Mouse (Mus musculus) forebrain, embryonic 16.5 days (tissue): ENCODE measurements at regions not wholly inside any gene's neighbourhood (a gene's known extent, or its start where the extent isn't known, plus 50 kb on each side); places are given as distances from the start of the nearest gene placed in this dataset.
"Not testable (repeated sequence)": the region's sequence is repeated elsewhere in the genome, so short reads cannot be mapped to it uniquely, and the experiment has no call there.

Experiments used
- ATAC-seq: fragments of 200-750 bp; cut with Nextera tagmentation; 2 replicates; pipeline ENCODE4 v1.8.0; 2017; ENCODE audit warnings: mild to moderate bottlenecking, moderate library complexity
- H3K27ac ChIP-seq: fragments of 300-500 bp; sonication (generic); 2 replicates; pipeline ENCODE4 v1.5.1; 2014; ENCODE audit warnings: low read length, control low read depth
- H3K27me3 ChIP-seq: fragments of 300-500 bp; sonication (generic); replicated peaks from 2 replicates; pipeline ENCODE4 v1.6.1; 2014; ENCODE audit warnings: low read length; ENCODE audit not compliant: control insufficient read depth, insufficient read depth
- H3K36me3 ChIP-seq: fragments of 300-500 bp; sonication (generic); 2 replicates; pipeline ENCODE4 v1.6.1; 2014; ENCODE audit not compliant: control insufficient read depth, insufficient read depth
- H3K4me1 ChIP-seq: fragments of 300-500 bp; sonication (generic); replicated peaks from 2 replicates; pipeline ENCODE4 v1.6.1; 2014; ENCODE audit warnings: low read length; ENCODE audit not compliant: control insufficient read depth, insufficient read depth
- H3K4me2 ChIP-seq: fragments of 300-500 bp; sonication (generic); 2 replicates; pipeline ENCODE4 v1.6.1; 2014; ENCODE audit warnings: mild to moderate bottlenecking, low read length, control low read depth
- H3K4me3 ChIP-seq: fragments of 300-500 bp; sonication (generic); replicated peaks from 2 replicates; pipeline ENCODE4 v1.5.1; 2014; ENCODE audit warnings: mild to moderate bottlenecking, low read length, control low read depth
- H3K9ac ChIP-seq: fragments of 300-500 bp; sonication (generic); replicated peaks from 2 replicates; pipeline ENCODE4 v1.6.1; 2014; ENCODE audit warnings: low read depth, low read length, control low read depth
- H3K9me3 ChIP-seq: fragments of 300-500 bp; sonication (generic); 2 replicates; pipeline ENCODE4 v1.6.1; 2016; ENCODE audit warnings: low read length; ENCODE audit not compliant: control insufficient read depth
- WGBS: fragments of 180-500 bp; shearing (Covaris S2); extraction: QIAGEN DNeasy Blood & Tissue Kit; methylation state at CpG from one replicate; pipeline ENCODE4 v1.1.7; 2014; 5-methylcytosine and 5-hydroxymethylcytosine counted together

DNA sequence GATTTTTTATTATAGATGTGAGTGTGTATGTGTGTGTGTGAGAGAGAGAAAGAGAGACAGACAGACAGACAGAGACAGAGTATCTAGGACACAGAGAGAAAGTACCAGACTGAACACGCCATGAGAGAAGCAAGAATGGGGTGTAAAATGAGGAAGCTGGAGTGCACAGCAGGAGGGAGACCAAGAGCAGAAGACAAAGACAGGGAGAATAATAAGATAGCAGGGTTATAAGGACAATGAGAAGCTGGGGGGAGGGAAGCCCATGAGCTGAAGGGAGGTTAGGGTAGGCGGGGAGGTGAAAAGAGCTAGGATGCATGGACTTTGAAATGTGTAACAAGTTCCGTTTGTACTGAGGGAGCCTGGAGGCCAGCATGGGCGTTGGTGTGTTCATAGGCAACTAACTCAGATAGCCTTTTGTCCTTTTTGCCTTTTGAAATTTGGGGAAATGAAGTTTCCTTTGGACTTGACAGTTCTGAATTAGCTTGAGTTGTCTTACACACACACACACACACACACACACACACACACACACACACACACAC is 136.8 kb upstream of the Teddm2 start:
- no peak overlapping the region for H3K4me3 ChIP-seq
- no peak overlapping the region for H3K4me2 ChIP-seq
- H3K27me3 ChIP-seq = no peaks in the 10 kb centered on the region
- WGBS = 32% methylated on average over 4 of the region's 4 CpGs
- no peaks in the 10 kb centered on the region for H3K36me3 ChIP-seq
- H3K9me3 ChIP-seq = no peaks in the 10 kb centered on the region
- ATAC-seq = no peak
- H3K9ac ChIP-seq = no peak overlapping the region
- H3K4me1 ChIP-seq = no peaks in the 10 kb centered on the region
- H3K27ac ChIP-seq = no peak overlapping the region

DNA sequence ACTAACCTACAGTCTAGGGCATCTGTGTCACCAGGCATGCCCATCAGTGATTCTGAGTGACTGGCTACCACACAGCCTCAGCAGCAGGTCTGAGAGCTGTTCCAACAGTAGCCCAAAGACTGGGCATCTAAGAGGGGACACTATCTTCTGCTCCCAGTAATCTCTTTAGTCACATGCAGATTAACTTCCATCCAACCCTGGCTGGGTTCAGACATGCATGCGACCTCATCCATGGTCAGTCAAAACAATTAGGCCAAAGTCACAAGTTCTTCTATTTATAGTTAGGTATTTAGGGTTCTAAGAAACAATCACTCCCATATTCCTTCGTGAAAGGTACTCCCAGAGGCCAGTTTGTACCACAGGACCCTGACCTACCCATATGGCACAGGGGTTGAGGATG is 138.2 kb upstream of the Teddm2 start:
- ATAC-seq = no peak
- Histone ChIP-seq H3K9me3 (no peaks in the 10 kb centered on the region), H3K4me2 (no peak overlapping the region), H3K4me3 (no peak overlapping the region), H3K27ac (no peak overlapping the region), H3K27me3 (no peaks in the 10 kb centered on the region), H3K9ac (no peak overlapping the region), H3K4me1 (no peaks in the 10 kb centered on the region), H3K36me3 (no peaks in the 10 kb centered on the region)
- 72% methylated on average over 2 of the region's 2 CpGs for WGBS

DNA sequence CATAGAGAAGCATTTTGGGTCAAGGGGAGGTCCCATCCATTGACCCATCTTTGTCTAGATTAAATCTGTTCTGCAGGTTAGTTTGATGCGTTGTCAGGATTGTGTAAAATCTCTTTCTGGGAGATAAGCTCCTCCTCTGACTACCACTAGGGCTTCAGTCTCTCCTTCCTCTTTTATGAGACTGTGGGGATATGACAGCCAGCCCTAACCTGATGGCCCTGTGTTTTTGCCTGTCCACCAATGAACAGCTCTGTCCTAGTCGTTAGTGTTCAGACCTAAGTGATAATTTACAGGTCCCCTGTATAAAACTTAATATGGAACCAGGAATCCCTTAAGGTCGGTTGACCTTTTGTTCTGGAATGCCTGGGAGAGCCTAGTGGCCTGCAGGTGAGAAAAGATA is 140.9 kb upstream of the Teddm2 start:
- H3K36me3 ChIP-seq = no peaks in the 10 kb centered on the region
- no peaks in the 10 kb centered on the region for H3K4me1 ChIP-seq
- no peak overlapping the region for H3K9ac ChIP-seq
- H3K4me2 ChIP-seq = no peak overlapping the region
- no peaks in the 10 kb centered on the region for H3K9me3 ChIP-seq
- no peak for ATAC-seq
- H3K27me3 ChIP-seq = no peaks in the 10 kb centered on the region
- no peak overlapping the region for H3K27ac ChIP-seq
- H3K4me3 ChIP-seq = no peak overlapping the region
- 88% methylated on average over 3 of the region's 3 CpGs for WGBS

DNA sequence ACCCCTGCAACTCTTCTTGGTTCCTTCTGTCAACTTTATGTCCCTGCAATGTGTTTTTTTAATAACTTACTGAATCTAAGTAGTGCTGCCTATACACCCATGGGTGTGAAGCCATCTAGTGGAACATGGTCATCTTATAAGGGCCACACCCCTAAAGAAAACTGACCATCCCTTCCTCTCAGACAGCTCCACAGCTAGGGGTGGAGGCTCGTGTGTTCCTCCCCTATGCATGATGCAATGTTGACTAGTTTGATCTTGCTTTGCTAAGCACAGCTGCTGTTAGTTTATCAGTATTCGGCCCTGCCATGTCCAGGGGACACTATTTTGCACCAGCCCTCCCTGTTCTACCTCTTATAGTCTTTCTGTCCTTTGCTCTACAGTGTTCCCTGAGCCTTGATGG is 142.9 kb upstream of the Teddm2 start:
- 77% methylated on average over 2 of the region's 2 CpGs for WGBS
- Histone ChIP-seq H3K9ac (no peak overlapping the region), H3K4me3 (no peak overlapping the region), H3K27ac (no peak overlapping the region), H3K36me3 (no peaks in the 10 kb centered on the region), H3K4me1 (no peaks in the 10 kb centered on the region), H3K9me3 (no peaks in the 10 kb centered on the region), H3K27me3 (no peaks in the 10 kb centered on the region), H3K4me2 (no peak overlapping the region)
- no peak for ATAC-seq

DNA sequence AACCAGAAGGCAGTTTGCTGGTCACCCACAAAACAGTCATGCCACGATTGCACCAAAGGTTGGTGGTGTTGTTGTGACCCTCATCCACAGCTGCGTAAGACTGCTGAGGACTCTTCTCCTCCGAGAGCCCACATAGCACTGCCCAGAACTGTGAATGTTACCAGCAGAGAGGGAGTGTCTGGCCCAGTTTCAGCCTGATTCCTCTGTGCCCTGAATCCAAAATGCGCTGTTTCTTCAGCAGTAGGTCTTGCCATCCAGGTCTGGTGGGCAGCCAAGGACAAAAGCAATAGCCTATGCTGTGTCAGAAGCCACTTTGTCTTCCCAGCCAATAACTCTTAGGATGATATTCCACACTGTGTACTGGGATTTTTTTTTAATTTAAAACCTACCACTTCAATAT is 144.7 kb upstream of the Teddm2 start:
- WGBS = 84% methylated on average over 4 of the region's 4 CpGs
- ATAC-seq = no peak

DNA sequence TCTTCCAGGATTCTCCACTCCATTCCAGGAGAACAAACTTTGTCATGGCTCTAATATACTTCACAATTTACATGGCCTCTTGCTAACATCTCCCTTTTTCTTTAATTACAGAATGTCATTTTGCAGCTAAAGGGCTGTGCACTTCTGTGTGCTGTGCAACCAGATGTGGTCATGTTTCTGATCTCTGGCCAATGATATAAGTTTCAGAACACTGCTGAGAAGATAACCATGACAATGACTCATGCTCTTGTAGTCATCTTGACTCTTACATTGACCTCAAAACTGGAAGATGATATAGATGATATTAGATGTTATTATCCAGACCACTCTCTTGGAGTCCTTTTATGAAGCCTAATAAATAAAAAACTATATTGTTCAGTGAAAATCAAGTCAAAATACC is 145.9 kb upstream of the Teddm2 start:
- Histone ChIP-seq H3K36me3 (no peaks in the 10 kb centered on the region), H3K9me3 (no peaks in the 10 kb centered on the region), H3K4me2 (no peak overlapping the region), H3K4me1 (no peaks in the 10 kb centered on the region), H3K4me3 (no peak overlapping the region), H3K27ac (no peak overlapping the region), H3K27me3 (no peaks in the 10 kb centered on the region), H3K9ac (no peak overlapping the region)
- no peak for ATAC-seq

More for the DNA sequence above, 144.7 kb upstream of the Teddm2 start:
- no peaks in the 10 kb centered on the region for H3K9me3 ChIP-seq
- no peaks in the 10 kb centered on the region for H3K4me1 ChIP-seq
- H3K27me3 ChIP-seq = no peaks in the 10 kb centered on the region
- H3K4me3 ChIP-seq = no peak overlapping the region
- no peak overlapping the region for H3K4me2 ChIP-seq
- no peaks in the 10 kb centered on the region for H3K36me3 ChIP-seq
- no peak overlapping the region for H3K27ac ChIP-seq
- no peak overlapping the region for H3K9ac ChIP-seq

DNA sequence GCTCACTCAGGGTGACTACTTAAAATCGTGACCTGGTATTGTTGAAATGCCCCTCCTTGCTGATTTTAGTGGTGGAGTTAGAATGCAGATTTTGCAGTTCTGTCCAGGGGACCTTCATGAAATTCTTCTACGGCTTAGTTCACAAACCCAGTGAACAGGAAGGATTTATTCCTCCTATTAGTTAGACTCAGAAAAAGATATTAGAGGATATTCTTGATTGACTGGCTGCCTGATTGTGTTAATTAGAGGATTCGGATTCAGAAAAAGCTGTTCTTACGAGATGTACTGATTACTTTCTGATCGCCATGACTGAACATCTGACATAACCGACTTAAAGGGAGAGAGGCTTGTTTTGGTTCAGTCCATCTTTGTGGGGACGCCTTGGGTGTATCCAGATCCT is 147.3 kb upstream of the Zfp648 start:
- Histone ChIP-seq H3K9me3 (no peaks in the 10 kb centered on the region), H3K9ac (no peak overlapping the region), H3K4me1 (no peaks in the 10 kb centered on the region), H3K4me2 (no peak overlapping the region), H3K27ac (no peak overlapping the region), H3K4me3 (no peak overlapping the region), H3K27me3 (no peaks in the 10 kb centered on the region), H3K36me3 (no peaks in the 10 kb centered on the region)
- ATAC-seq = no peak
- 77% methylated on average over 7 of the region's 7 CpGs for WGBS

DNA sequence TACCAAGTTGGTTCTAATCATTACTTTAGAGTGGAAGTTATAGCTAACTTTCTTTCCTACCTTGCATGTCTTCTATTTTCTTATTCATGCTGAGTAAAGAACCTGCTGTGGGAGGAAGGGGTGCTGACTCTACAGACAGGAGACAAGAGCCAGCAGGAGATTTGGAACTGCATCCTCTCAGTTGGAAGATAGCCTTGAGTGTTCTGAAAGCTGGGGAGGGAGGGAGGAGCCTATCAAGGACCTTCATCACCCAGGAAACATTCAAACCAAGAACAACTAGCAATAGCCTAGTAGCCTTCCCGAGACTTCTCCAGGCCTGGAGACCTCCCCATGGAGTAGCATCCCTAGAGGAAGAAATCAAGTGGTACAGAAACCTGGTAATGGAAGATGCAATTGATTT is 146.1 kb upstream of the Zfp648 start:
- no peaks in the 10 kb centered on the region for H3K36me3 ChIP-seq
- H3K4me2 ChIP-seq = no peak overlapping the region
- H3K4me3 ChIP-seq = no peak overlapping the region
- whole genome bisulfite sequencing = 89% methylated on average over 1 of the region's 1 CpGs
- H3K9me3 ChIP-seq = no peaks in the 10 kb centered on the region
- no peaks in the 10 kb centered on the region for H3K4me1 ChIP-seq
- ATAC-seq = no peak
- H3K27ac ChIP-seq = no peak overlapping the region
- no peaks in the 10 kb centered on the region for H3K27me3 ChIP-seq
- no peak overlapping the region for H3K9ac ChIP-seq

DNA sequence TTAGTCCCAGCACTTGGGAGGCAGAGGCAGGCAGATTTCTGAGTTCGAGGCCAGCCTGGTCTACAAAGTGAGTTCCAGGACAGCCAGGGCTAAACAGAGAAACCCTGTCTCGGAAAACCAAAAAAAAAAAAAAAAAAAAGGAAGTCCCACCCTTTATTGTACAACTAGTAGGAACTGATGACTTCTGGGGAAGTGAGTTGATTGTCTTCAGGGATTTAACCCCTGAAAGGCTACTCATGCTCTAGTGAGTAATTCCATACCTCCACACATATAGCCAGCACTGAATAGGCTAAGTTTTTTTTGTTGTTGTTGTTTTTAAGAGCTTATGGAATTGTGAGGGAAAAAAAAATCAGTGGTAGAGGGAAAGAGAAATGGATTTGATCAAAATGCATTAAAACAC is 139.6 kb upstream of the Zfp648 start:
- 59% methylated on average over 2 of the region's 2 CpGs for WGBS
- not testable (repeated sequence) for H3K4me2 ChIP-seq, H3K9me3 ChIP-seq, H3K9ac ChIP-seq, H3K36me3 ChIP-seq, H3K27ac ChIP-seq, H3K4me1 ChIP-seq, ATAC-seq, H3K4me3 ChIP-seq, H3K27me3 ChIP-seq

DNA sequence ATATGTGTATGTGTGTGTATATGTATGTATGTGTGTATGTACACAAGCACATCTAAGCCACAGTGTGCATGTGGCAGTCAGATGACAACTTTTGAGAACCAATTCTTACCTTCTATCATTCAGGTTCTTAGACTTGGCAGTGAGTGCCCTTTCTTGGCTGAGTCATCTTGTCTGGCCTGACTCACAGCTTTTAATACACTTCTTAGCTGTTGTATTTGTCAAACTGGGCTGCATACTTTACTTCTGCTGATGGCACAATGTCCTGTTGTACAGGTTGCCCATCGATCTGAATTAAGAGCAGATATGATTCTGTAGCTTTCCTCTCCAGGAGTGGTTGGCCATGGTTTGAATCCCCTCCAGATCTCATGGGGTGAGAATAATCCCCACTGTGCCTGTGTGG is 139.1 kb upstream of the Zfp648 start:
- Histone ChIP-seq H3K9me3 (no peaks in the 10 kb centered on the region), H3K27ac (no peak overlapping the region), H3K9ac (no peak overlapping the region), H3K36me3 (no peaks in the 10 kb centered on the region), H3K4me1 (no peaks in the 10 kb centered on the region), H3K27me3 (no peaks in the 10 kb centered on the region), H3K4me2 (no peak overlapping the region), H3K4me3 (no peak overlapping the region)
- 79% methylated on average over 1 of the region's 1 CpGs for WGBS
- ATAC-seq = no peak
